Mouse (Mus musculus) lung, embryonic 16.5 days (tissue): ENCODE measurements at regions not wholly inside any gene's neighbourhood (a gene's known extent, or its start where the extent isn't known, plus 50 kb on each side); places are given as distances from the start of the nearest gene placed in this dataset.

ENCODE experiments used
- ATAC-seq: fragments of 200-750 bp; cut with Nextera tagmentation; 2 replicates; pipeline ENCODE4 v1.8.0; 2017; ENCODE audit warnings: low read depth, mild to moderate bottlenecking, moderate library complexity
- H3K27ac ChIP-seq: fragments of 300-500 bp; sonication (generic); 2 replicates; pipeline ENCODE4 v1.5.1; 2014; ENCODE audit warnings: mild to moderate bottlenecking, control low read depth, low read length
- H3K27me3 ChIP-seq: fragments of 300-500 bp; sonication (generic); 2 replicates; pipeline ENCODE4 v1.6.1; 2014; ENCODE audit warnings: low read depth, low read length, mixed read lengths; ENCODE audit not compliant: control insufficient read depth, insufficient read depth
- H3K36me3 ChIP-seq: fragments of 300-500 bp; sonication (generic); 2 replicates; pipeline ENCODE4 v1.6.1; 2014; ENCODE audit warnings: low read length; ENCODE audit not compliant: control insufficient read depth, insufficient read depth
- H3K4me1 ChIP-seq: fragments of 300-500 bp; sonication (generic); replicated peaks from 2 replicates; pipeline ENCODE4 v1.6.1; 2014; ENCODE audit warnings: low read length, mixed read lengths; ENCODE audit not compliant: control insufficient read depth, insufficient read depth
- H3K4me2 ChIP-seq: fragments of 300-500 bp; sonication (generic); 2 replicates; pipeline ENCODE4 v1.6.1; 2014; ENCODE audit warnings: low read depth, low read length, control low read depth
- H3K4me3 ChIP-seq: fragments of 300-500 bp; sonication (generic); 2 replicates; pipeline ENCODE4 v1.5.1; 2014; ENCODE audit warnings: mild to moderate bottlenecking, low read length, control low read depth
- H3K9ac ChIP-seq: fragments of 300-500 bp; sonication (generic); 2 replicates; pipeline ENCODE4 v1.6.1; 2014; ENCODE audit warnings: low read length, control low read depth
- H3K9me3 ChIP-seq: fragments of 300-500 bp; sonication (generic); 2 replicates; pipeline ENCODE4 v1.6.1; 2016; ENCODE audit warnings: low read length; ENCODE audit not compliant: control insufficient read depth
- WGBS: fragments of 180-500 bp; shearing (Covaris S2); extraction: QIAGEN DNeasy Blood & Tissue Kit; methylation state at CpG from one replicate; pipeline ENCODE4 v1.1.7; 2014; 5-methylcytosine and 5-hydroxymethylcytosine counted together

DNA sequence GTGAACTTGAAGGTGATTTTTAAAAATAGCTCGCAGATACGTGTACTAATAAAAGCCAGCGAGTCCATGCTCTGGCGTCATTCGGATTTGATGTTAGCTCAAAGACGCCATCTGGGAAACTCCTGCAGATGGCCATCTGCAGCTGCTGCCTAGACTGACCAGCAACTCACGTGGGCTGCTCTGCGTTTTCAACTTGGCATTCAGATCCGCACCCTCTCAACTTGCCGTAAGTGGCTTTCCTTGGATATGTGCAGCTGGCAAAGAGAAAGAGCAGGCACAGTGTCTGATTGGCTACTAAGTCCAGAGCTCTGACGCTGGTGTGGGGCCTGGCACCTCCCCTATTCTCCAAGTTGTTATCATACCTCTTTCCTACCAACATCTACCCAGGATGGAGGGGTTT, 77.6 kb upstream of the Ajap1 start:
- Histone ChIP-seq H3K9me3 (no peaks in the 10 kb centered on the region), H3K27ac (no peak overlapping the region), H3K36me3 (no peaks in the 10 kb centered on the region), H3K4me2 (no peak overlapping the region), H3K4me3 (no peak overlapping the region), H3K4me1 (no peaks in the 10 kb centered on the region), H3K27me3 (no peaks in the 10 kb centered on the region), H3K9ac (no peak overlapping the region)
- 58% methylated on average over 11 of the region's 11 CpGs for WGBS
- no peak for ATAC-seq

DNA sequence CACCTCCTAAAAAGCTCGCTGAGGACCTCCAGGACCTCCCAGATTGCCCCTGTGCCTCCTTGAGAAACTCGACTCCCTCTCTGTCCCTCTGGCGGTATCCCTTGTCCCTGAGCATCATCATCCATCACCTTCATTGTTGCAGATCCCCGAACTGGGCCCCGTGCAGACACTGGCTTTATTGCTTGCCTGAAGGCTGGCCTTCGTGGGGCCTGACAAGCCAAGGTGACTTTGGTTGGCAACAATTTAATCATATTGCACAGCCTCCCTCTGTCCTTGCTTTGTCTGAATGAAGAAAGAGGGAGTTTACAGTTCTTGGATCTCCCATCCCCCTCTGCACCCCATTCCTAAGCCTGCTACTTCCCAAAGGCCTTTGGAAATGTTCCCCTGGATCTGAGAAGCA, 78.3 kb upstream of the Ajap1 start:
- ATAC-seq, result no peak
- H3K4me3 ChIP-seq, result no peak overlapping the region
- WGBS, result 9% methylated on average over 6 of the region's 6 CpGs
- no peaks in the 10 kb centered on the region for H3K4me1 ChIP-seq
- no peaks in the 10 kb centered on the region for H3K9me3 ChIP-seq
- H3K36me3 ChIP-seq, result no peaks in the 10 kb centered on the region
- no peak overlapping the region for H3K27ac ChIP-seq
- no peak overlapping the region for H3K9ac ChIP-seq
- H3K27me3 ChIP-seq, result no peaks in the 10 kb centered on the region
- H3K4me2 ChIP-seq, result no peak overlapping the region

- 82% methylated on average over 3 of the region's 3 CpGs for WGBS
- Histone ChIP-seq H3K36me3 (no peaks in the 10 kb centered on the region), H3K4me1 (no peaks in the 10 kb centered on the region), H3K27me3 (no peaks in the 10 kb centered on the region), H3K27ac (no peak overlapping the region), H3K9ac (no peak overlapping the region), H3K4me2 (no peak overlapping the region), H3K9me3 (no peaks in the 10 kb centered on the region), H3K4me3 (no peak overlapping the region)
- no peak for ATAC-seq
Observed at GRCm38 (mm10) chr4:153561991-153562390, 79.4 kb upstream of the Ajap1 start.

- no peaks in the 10 kb centered on the region for H3K36me3 ChIP-seq
- H3K9me3 ChIP-seq, result no peaks in the 10 kb centered on the region
- H3K27me3 ChIP-seq, result no peaks in the 10 kb centered on the region
- WGBS, result 32% methylated on average over 2 of the region's 2 CpGs
- no peaks in the 10 kb centered on the region for H3K4me1 ChIP-seq
- no peak overlapping the region for H3K4me2 ChIP-seq
- ATAC-seq, result no peak
- no peak overlapping the region for H3K27ac ChIP-seq
- no peak overlapping the region for H3K9ac ChIP-seq
- no peak overlapping the region for H3K4me3 ChIP-seq
Observed at GRCm38 (mm10) chr4:153567329-153567973, 84.8 kb upstream of the Ajap1 start.

- WGBS, result 47% methylated on average over 9 of the region's 9 CpGs
- Histone ChIP-seq H3K4me3 (no peak overlapping the region), H3K36me3 (no peaks in the 10 kb centered on the region), H3K27me3 (no peaks in the 10 kb centered on the region), H3K9ac (no peak overlapping the region), H3K4me2 (no peak overlapping the region), H3K4me1 (no peaks in the 10 kb centered on the region), H3K27ac (no peak overlapping the region), H3K9me3 (no peaks in the 10 kb centered on the region)
- ATAC-seq, result no peak
Observed at GRCm38 (mm10) chr4:153573180-153573769, 90.7 kb upstream of the Ajap1 start.

DNA sequence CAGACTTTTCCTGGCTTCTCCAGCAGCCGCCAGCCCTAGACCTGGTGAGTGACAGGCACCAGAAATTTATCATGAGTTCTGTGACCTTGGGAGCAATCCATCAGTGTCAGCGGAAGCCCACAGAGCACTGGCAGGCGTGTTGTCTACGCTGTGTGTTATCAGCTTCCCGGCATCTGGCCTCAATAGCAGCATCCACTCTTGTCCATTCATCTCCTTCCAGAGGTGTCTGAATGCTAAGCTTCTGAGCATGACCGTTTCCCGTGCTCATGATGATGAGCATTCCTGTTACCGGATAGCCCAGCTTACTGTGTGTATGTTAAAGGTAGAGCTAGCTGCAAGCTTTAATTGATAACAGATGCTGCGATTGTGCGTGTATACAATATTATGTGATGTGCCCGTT, 110.7 kb upstream of the Ajap1 start:
- Histone ChIP-seq H3K4me2 (no peak overlapping the region), H3K4me3 (no peak overlapping the region), H3K4me1 (no peaks in the 10 kb centered on the region), H3K27me3 (no peaks in the 10 kb centered on the region), H3K27ac (no peak overlapping the region), H3K9me3 (no peaks in the 10 kb centered on the region), H3K9ac (no peak overlapping the region), H3K36me3 (no peaks in the 10 kb centered on the region)
- 31% methylated on average over 11 of the region's 11 CpGs for WGBS
- no peak for ATAC-seq

GRCm38 (mm10) chr4:153599794-153600370, 117.3 kb upstream of the Ajap1 start:
- no peak overlapping the region for H3K4me2 ChIP-seq
- H3K9ac ChIP-seq, result no peak overlapping the region
- WGBS, result 35% methylated on average over 11 of the region's 11 CpGs
- H3K9me3 ChIP-seq, result no peaks in the 10 kb centered on the region
- no peaks in the 10 kb centered on the region for H3K27me3 ChIP-seq
- no peaks in the 10 kb centered on the region for H3K4me1 ChIP-seq
- H3K27ac ChIP-seq, result no peak overlapping the region
- H3K36me3 ChIP-seq, result no peaks in the 10 kb centered on the region
- no peak overlapping the region for H3K4me3 ChIP-seq
- no peak for ATAC-seq

DNA sequence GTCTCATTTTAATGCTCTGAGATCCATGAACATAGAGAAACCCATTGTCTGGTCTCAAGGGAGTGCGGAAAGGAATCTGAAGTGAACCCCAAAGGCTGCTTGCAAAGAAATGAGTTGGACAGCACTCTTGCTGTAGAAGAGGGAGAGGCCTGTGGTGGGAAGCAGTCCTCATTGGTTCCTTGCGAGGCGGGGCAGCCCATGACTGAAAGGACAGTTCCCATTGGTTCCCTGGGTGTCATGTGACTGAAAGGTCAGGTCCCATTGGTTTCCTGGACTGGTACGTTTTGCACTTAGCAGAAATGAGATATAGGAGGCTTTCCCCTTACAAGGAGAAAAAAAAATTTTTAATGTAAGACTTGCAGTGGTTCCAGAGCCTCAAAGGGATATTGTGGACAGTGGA, 119.9 kb upstream of the Ajap1 start:
- Histone ChIP-seq H3K27ac (no peak overlapping the region), H3K4me1 (no peaks in the 10 kb centered on the region), H3K4me3 (no peak overlapping the region), H3K9me3 (no peaks in the 10 kb centered on the region), H3K4me2 (no peak overlapping the region), H3K9ac (no peak overlapping the region), H3K27me3 (no peaks in the 10 kb centered on the region), H3K36me3 (no peaks in the 10 kb centered on the region)
- no peak for ATAC-seq
- 81% methylated on average over 4 of the region's 4 CpGs for WGBS

DNA sequence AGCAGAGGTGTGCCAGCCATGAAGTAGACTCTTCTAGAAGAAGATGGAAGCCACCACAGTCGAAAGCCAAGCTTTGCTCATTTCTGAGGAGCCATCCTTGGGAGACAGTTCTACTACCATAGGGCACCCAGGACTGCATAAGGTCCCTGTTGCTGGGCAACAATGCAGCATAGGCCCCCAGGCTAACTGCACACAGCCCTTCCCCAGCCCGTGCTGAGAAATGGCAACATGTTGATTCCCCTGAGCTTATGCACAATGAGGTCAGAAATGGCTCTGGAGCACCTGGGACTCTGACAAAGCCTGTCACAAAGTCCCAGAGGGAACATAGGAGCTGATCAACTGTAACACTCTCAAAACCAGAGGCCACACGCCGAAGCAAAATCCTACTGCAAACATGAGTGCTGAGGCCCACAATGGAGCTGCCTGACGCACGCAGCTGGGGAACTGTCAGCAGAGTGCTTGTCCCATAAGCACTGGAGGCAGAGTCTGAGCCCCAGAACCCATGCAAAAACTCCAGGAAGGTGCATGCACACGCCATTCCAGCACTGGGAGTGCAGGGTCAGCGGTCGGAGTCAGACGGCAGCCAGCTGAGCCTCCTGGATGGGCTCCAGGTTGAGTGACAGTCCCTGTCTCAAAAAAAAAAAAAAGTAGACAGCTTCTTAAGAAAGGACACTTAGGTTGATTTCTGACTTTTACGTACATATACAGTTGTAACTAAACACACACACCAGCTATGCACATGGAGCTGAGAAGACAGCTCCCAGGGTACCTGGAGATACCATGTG, 120.6 kb upstream of the Ajap1 start:
- Histone ChIP-seq H3K9me3 (no peaks in the 10 kb centered on the region), H3K36me3 (no peaks in the 10 kb centered on the region), H3K4me1 (no peaks in the 10 kb centered on the region), H3K4me3 (no peak overlapping the region), H3K4me2 (no peak overlapping the region), H3K27ac (no peak overlapping the region), H3K27me3 (no peaks in the 10 kb centered on the region), H3K9ac (no peak overlapping the region)
- ATAC-seq, result no peak
- 67% methylated on average over 11 of the region's 11 CpGs for WGBS
